Mouse (Mus musculus) bone marrow macrophage, adult 2 months (primary cell): ENCODE measurements around the gene Gm20388. TPM values are rescaled to one million over a fixed set of nuclear protein-coding genes. Genes with fewer than 3 reads are reported as not detected.
A peak's percentile ranks its signal among the peaks of the same experiment; 100 is the strongest.

Experiments used
- H3K27ac ChIP-seq: 2 replicates; pipeline ENCODE4 v1.5.1; 2012; ENCODE audit warnings: low read depth, low read length; ENCODE audit not compliant: insufficient read depth
- H3K4me1 ChIP-seq: 2 replicates; pipeline ENCODE4 v1.6.1; 2012; ENCODE audit warnings: low read length; ENCODE audit not compliant: control insufficient read depth, insufficient read depth
- H3K4me3 ChIP-seq: 2 replicates; pipeline ENCODE4 v1.5.1; 2012; ENCODE audit warnings: mild to moderate bottlenecking, low read length, moderate library complexity; ENCODE audit not compliant: insufficient read depth
- CTCF ChIP-seq: IDR thresholded peaks from 2 replicates; pipeline ENCODE4 v1.5.1; 2012; ENCODE audit warnings: low read depth, mild to moderate bottlenecking, low read length, moderate library complexity
- POLR2A ChIP-seq: IDR thresholded peaks from 2 replicates; pipeline ENCODE4 v1.6.1; 2012; ENCODE audit warnings: mild to moderate bottlenecking, low read depth, low read length, borderline replicate concordance
- polyA plus RNA-seq: library from polyadenylated mRNA; stranded (reverse); fragments of >200 nt; gene quantifications from 2 replicates; pipeline ENCODE4 v1.2.4, GENCODE M21; 2012; ENCODE audit not compliant: missing spikeins, insufficient read depth, insufficient read length

Gene Gm20388
- polyA plus RNA-seq, 1 experiment = 32.7 TPM

- Histone ChIP-seq H3K4me1 (no peaks in the 10 kb centered on the region), H3K27ac (no peak overlapping the region), H3K4me3 (no peak overlapping the region)
- TF ChIP-seq POLR2A = no peak
- TF ChIP-seq CTCF = no peak
These were observed 1649.2 kb downstream of the Gm20388 start for GRCm38 (mm10) chr8:121559801-121560200.

- TF ChIP-seq CTCF = no peak
- TF ChIP-seq POLR2A = no peak
- H3K4me3 ChIP-seq = no peak overlapping the region
These were observed 1649.9 kb downstream of the Gm20388 start for GRCm38 (mm10) chr8:121560432-121561100.

GRCm38 (mm10) chr8:121561636-121562345 lies 1651.2 kb downstream of the Gm20388 start:
- TF ChIP-seq POLR2A (no peak), CTCF (no peak)
- no peak overlapping the region for H3K27ac ChIP-seq
- no peak overlapping the region for H3K4me3 ChIP-seq
- H3K4me1 ChIP-seq = peaks cover 4% of the 10 kb centered on the region; the same call in 1 of the 2 replicates

More at GRCm38 (mm10) chr8:121560432-121561100, 1649.9 kb downstream of the Gm20388 start:
- no peaks in the 10 kb centered on the region for H3K4me1 ChIP-seq
- H3K27ac ChIP-seq = no peak overlapping the region

GRCm38 (mm10) chr8:121562941-121563351 lies 1652.3 kb downstream of the Gm20388 start:
- TF ChIP-seq CTCF = no peak
- no peak for TF ChIP-seq POLR2A
- Histone ChIP-seq H3K4me3 (no peak overlapping the region), H3K4me1 (peaks cover 4% of the 10 kb centered on the region; the same call in 1 of the 2 replicates), H3K27ac (no peak overlapping the region)

GRCm38 (mm10) chr8:121563701-121564100 lies 1653.1 kb downstream of the Gm20388 start:
- Histone ChIP-seq H3K27ac (no peak overlapping the region), H3K4me3 (no peak overlapping the region), H3K4me1 (peaks cover 11% of the 10 kb centered on the region)
- TF ChIP-seq CTCF = no peak
- TF ChIP-seq POLR2A = no peak

- no peak overlapping the region for H3K4me3 ChIP-seq
- TF ChIP-seq CTCF (no peak), POLR2A (no peak)
- no peak overlapping the region for H3K27ac ChIP-seq
- H3K4me1 ChIP-seq = peaks cover 35% of the 10 kb centered on the region
These were observed 1657.7 kb downstream of the Gm20388 start for GRCm38 (mm10) chr8:121568321-121568720.

- H3K27ac ChIP-seq = peak overlapping the region; percentile 5; the same call in 1 of the 2 replicates
- no peak for TF ChIP-seq CTCF
- no peak for TF ChIP-seq POLR2A
- H3K4me3 ChIP-seq = peak overlapping the region; percentile 15
- peaks cover 45% of the 10 kb centered on the region for H3K4me1 ChIP-seq
These were observed 1659.7 kb downstream of the Gm20388 start for GRCm38 (mm10) chr8:121570335-121570734.

GRCm38 (mm10) chr8:121570801-121571200 lies 1660.2 kb downstream of the Gm20388 start:
- TF ChIP-seq POLR2A = no peak
- no peak for TF ChIP-seq CTCF
- H3K4me3 ChIP-seq = peak overlapping the region; percentile 15
- peaks cover 45% of the 10 kb centered on the region for H3K4me1 ChIP-seq
- no peak overlapping the region for H3K27ac ChIP-seq

- H3K4me3 ChIP-seq = no peak overlapping the region
- TF ChIP-seq CTCF (no peak), POLR2A (no peak)
- peaks cover 53% of the 10 kb centered on the region for H3K4me1 ChIP-seq
These were observed 1661.5 kb downstream of the Gm20388 start for GRCm38 (mm10) chr8:121572121-121572520.

GRCm38 (mm10) chr8:121573275-121573674 lies 1662.6 kb downstream of the Gm20388 start:
- no peak overlapping the region for H3K4me3 ChIP-seq
- TF ChIP-seq POLR2A (no peak), CTCF (no peak)
- H3K4me1 ChIP-seq = peaks cover 52% of the 10 kb centered on the region
- H3K27ac ChIP-seq = no peak overlapping the region

More at GRCm38 (mm10) chr8:121572121-121572520, 1661.5 kb downstream of the Gm20388 start:
- H3K27ac ChIP-seq = no peak overlapping the region
